Mouse (Mus musculus) adrenal gland, postnatal 14 days (tissue): ENCODE data around the gene Hes2. TPM values are rescaled to one million over a fixed set of nuclear protein-coding genes. Genes with fewer than 3 reads are reported as not detected.

ENCODE experiments used
- DNase-seq: peaks from one replicate; pipeline ENCODE4 v3.0.0; 2021; ENCODE audit warnings: mixed read lengths
- total RNA-seq: library from RNA; stranded (reverse); gene quantifications from 2 replicates; pipeline ENCODE4 v1.2.3, GENCODE M21; 2021

Hes2 gene
- total RNA-seq, 1 experiment from 2014 or later = not detected

DNA sequence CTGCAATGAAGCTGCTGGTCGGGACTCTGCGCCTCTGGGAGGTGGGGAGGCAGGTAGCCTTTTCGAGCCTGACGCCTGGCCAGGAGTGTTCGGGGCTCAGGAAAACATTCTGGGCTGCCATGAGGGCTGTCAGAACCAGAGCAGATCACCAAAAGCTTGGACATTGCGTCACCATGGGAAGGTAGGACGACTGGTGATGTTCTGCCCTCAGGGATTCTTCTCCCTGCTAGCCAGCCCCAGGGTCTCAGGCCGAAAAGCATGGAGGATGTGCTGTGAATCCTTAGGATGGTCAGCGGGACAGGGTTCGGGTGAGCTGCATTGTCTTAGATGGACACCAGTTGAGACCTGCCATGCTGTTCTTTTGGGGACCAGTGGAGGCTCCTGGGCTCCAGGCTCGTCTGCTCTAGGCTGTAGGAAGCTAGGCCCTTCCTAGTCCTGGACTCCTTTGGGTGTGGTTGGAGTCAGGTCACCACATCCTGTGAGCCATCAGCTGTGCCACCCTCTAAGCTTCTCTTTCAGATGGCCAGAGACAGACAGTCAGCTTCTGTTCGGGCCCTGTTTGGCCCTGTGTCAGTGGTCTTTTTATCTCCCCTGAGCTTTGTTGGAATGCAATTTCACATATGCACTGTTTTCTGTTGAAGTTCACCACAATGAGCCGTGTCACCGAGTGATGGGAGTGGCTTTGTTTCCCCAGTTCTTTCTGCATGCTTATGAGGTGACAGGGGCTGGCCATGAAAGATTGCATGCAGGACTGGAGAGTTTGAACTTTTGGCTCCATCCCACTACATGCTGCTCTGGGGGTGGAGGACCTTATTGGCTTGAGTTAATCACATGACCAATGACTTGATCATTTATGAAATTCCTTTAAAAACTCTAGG, 27.8 kb downstream of the Hes2 start:
- no peak for DNase-seq

DNA sequence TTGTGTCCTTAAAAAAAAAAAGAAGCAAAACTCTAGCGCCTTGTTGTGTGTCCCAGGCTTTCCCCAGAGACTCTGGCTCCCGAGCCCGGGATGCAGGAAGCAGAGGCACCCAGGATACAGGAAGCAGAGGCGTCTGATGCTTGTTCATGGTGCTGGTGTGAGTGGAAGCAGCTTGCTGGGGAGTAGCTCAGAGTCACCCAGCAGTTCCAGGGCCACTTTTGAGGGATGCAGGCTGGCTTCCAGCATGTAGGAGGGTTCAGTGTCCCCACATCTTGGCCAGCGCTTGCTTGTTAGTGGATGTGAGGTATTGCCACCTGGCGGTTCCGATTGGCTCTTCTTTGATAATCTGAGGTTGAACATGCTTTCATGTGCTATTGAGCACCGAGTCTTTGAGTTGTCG, 28.5 kb downstream of the Hes2 start:
- no peak for DNase-seq

DNA sequence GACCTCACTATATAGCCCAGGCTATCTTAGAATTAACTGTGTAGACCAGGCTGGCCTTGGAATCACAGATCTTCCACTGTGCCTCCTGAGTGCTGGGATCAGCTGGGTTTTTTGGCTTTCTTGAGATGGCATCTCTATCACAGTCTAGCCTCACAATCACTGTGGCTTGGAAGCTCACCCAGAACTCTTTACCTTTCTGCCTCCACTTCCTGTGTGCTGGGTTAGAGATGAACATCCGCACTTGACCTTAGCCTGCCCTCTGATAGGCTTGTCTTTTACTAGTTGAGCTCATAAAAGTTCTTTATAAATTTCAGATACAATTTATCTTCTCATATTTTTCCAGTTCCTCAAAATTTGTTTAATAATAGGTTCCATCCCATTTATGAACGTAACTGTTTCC, 30.0 kb downstream of the Hes2 start:
- DNase-seq = no peak

DNA sequence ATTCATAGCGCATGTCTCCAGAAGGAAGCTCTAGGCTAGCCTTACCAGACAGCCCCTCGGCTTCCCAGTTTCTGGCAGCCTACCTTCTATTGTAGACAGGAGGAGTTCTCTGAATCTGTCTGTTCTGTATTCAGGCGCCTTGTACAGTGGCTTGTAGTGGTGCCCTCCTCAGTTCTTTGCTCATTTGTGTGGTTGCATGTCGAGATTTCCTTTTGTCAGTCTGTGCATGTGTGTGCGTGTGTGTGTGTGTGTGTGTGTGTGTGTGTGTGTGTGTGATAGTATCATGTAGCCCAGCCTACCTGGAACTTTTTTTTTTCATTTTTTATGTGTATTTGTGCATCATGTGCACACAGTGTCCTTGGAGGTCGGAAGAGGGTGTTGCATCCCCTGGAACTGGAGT, 30.4 kb downstream of the Hes2 start:
- DNase-seq = no peak

DNA sequence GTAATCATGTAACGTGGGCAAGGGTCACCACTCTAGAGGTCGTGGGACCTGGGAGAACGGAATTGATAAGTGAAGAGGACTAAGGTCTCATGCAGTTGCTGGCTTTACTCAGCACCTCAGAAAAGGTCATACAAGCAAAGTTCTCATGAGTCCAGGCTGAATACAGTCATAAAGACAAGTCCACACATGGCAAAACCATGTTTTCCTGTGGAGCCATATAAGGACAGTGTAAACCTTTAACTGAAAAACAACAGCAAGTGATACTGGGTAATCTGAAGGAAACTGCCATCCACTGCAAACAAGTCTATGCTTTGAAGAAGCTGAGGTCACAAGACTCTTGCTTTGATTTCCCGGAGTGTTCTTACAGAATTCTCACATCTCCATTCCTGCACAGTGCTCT, 31.0 kb downstream of the Hes2 start:
- DNase-seq = no peak

DNA sequence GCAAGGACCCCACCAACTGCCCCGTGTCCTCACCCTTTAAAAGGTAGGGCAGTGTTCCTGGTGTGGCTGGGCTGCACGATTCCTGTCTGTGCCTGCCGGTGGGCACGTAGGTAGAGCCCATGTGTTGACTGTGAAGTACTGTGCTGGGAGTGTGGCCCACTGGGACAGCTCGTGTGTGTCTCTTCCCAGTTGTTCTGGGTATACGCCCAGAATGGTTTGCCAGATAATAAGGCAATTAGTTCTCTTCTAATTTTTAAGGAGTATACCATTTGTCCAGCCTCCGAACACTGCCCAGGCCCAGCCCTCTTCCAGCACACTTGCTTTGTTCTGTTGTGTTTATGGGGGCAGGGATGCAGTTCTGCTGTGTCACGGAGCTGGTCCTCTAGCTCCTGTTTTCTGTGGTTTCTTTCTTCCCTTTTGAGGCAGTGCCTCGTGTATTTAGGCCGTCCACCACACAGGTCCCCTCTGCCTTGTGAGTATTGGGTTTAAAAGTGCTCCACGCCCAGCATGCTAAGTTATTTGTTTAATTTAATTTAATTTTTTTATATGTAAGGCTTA, 31.5 kb downstream of the Hes2 start:
- DNase-seq = no peak

DNA sequence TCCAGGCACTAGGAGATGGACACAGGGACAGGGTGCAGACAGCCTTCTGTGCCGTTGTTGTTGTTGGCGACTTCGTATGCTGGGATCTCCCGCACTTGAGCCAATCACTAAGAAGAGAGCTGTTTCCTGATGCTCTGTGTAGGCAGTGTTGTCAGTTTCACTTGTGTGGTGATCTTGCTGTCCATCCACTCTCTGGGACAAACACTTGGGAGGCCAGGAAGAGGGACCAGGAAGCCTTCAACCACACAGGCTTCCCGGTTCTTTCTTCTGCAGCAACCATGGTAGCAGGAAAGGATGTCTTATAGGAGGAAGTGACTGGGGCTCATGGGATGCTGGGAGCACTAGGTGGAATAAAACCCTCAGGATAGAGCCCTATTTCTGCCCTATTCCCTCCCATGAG, 32.0 kb downstream of the Hes2 start:
- no peak for DNase-seq

DNA sequence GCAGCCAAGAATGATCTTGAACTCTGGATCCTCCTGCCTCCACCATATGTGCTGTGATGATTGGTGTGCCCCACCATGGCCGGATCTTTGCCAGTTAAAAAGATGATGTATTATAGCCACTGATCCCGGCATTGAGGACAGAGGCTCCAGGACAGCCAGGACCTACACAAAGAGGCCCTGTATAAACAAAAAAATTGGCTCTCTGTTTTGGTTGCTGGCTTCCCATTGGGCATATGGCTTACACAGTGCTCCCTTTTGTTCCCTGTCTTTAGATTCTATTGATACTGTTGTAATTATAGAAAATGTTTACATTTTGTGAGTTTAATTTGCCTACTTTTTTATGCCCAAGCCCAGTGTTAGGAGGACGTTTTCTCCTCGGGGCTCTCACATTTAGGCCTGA, 33.9 kb downstream of the Hes2 start:
- no peak for DNase-seq

DNA sequence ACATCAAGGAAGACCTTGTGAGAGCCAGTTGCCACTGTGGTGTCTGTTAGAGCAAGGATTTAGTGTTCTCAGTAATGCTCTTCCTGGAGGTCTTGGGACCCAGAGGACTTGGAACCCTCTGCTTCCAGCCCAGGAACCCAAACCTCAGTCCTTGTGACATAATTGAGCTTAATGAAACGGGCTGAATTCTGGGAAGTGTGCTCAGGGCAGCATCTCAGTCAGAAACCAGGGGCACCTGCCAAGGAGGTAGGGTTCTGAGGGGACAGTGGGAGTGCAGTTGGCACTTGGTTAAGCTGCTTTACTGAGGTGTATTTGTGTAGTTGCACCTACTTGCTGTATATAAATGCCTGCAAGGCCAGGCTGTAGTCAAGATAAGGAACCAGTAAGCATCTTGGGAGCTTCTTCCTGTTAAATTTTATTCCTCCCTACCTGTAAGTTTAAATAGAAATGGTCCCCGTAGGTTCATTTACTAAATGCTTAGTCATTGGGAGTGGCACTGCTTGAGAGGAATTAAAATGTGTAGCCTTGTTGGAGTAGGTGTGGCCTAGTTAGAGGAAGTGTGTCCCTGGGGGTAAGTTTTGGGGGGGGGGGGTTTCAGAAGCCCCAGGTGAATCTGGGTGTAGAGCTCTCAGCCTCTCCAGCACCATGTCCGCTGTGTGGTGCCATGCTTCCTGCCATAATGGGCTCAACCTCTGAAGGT, 36.0 kb downstream of the Hes2 start:
- no peak for DNase-seq

DNA sequence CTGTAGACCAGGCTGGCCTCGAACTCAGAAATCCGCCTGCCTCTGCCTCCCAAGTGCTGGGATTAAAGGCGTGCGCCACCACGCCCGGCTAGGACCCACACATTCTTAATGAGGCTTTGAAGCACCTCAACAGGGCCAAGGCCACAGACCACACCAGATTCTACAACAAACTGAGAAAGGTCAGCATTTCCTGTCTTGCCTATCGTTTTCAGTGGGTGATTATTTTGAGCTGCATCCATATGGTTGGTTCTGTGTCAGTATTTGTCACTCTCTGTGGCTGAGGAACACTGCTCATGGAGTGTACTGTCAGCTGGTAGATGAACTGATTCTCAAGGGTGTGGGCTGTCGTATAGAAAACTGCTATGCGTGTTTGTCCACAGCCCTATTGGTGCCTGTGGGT, 37.6 kb downstream of the Hes2 start:
- no peak for DNase-seq

DNA sequence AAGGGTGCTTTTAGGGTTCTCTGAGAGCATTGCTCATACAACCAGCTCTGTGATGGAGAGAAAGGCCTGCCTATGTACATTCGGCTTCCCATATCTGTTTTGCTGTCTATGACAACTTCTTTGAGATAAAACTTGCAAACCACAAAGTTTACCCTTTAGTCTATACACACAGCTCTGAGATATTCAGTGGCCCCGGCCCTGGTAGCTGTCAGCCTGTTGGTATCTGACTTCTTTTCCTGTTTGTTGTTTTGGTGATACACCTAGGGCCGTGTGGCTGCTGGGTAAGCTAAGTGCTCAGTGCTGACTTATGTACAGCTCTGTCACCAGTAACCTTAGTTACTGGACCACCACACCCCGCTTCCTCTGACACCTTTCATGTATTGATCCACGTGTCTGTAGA, 38.9 kb downstream of the Hes2 start:
- no peak for DNase-seq

DNA sequence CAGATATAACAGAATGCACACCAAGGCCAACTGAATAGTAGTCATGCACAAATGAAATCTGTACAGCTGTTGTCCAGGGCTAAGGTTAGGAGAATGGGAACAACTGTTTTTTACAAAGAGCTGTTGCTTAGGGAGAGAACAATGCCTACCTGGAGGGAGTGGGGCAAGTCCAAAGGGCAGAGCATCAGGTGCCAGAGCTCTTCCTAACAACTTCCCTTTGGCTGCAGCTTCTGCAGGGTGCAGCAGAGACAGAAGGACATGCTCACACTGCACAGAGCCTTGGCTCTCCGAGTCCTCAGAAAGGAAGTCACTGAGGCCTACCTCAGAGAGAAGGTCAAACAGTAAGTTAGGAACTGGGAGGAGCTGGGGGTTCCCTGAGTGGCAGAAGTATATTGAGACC, 41.0 kb downstream of the Hes2 start:
- no peak for DNase-seq

DNA sequence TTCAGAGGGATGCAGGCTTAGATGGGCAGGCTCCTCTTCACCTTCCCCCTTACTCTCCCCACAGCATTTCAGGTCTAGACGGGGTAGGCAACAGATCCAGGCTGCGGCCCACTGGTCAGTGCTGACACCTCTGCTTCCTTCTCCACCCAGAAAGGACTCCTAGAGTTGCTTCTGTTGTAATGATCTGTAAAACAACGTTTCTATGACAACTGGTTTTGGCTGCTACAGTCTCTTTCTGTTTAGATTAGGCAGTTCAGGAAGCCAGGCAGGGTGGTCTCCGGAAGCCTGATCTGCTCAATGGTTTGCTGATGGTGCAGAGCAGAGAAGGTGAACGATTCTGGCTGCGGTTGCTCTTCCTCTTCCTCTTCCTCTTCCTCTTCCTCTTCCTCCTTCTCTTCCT, 42.8 kb downstream of the Hes2 start:
- DNase-seq = no peak

DNA sequence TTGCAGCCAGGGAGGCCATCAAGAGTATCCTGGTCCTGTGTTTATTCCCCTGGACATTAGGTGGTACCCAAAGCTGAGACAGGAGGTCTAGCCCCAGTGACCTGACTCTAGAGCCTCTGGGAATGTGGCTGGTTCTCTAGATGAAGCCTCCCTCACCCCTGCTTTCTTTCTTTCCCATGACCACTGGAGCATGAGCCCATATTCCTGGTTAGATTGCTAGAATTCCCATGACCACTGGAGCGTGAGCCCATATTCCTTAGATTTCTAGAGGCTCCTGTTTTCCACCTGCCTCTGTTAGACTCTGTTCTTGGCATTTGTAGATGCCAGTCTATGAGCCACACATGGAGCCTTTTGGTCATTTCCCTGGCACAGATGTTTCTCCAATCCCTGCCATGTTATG, 43.8 kb downstream of the Hes2 start:
- DNase-seq = no peak

DNA sequence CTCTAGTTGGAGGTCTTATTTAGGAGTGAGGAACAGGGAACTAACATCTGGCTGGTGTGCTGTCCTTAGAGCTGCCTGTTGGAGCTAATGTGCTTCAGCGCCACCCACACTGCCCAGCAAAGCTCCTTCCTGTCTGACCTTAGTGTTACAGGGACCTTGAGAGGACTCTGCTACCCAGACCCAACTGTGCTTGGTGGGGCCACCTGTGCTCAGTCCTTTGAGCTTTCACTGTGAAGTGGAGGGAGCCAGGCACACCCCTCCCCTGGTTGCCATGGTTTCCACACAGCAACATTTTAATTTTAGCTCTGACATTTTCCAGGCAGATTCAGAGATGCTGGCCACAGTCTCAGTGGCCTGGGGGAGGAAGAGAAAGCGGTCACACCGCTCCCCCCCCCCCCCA, 44.2 kb downstream of the Hes2 start:
- DNase-seq = peak; percentile 38

DNA sequence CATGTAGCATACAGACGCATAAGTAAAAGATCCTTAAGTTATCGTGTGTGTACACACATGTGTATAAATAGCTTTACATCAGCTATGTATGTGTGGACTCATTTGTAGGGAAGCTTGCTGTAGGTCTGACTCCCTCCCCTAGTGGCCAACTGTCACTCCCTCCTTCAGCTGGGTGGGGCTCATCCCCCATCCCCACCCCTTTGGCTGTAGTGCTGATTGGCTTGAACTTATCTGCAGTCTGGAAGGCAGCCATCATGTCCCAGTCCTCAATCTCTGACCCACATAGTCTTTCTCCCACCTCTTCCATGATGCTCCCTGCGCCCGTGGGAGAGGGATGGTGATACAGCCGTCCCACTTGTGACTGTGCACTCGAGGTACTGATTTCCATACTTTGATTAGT, 46.0 kb downstream of the Hes2 start:
- DNase-seq = no peak

DNA sequence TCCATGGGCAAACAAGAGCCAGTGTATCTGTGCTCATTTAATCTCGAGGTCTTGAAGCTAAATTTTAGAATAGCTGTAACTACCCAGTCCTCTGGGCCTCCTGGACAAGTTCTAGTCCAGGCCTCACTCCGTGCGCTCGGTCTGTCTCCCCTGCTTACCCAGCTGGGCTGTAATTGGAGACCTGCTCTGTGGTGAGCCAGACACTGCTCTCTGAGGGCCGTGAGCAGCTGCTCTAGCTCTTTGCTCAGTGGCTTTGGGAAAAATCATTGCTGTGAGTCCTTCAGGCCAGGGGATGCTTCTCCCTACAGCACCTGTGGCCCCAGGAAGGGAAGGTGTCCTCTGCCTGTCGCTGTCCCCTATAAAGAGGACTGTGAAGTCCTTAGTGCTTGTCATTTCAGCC, 47.5 kb downstream of the Hes2 start:
- no peak for DNase-seq

DNA sequence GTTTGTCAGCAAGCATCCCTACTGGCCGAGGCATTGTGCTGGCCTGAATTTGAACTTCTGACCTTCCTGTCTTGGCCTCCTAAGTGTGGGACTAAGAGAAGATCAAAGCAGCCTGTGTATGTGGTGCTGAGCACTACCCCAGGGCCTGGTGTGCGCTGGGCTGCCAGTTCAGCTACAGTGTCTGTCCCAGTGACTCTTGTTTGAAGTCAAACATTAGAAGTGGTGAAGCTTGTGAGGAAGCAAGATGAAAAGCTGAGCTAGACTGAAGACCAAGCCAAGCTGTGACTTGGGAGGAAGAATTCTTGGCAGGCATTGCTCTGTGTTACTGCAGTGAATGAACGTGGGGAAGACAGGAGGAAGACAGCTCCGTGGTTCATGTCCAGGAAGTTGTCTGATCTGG, 51.0 kb downstream of the Hes2 start:
- DNase-seq = no peak

Other genes with a start within 250 kb of the Hes2 start
- 117 and 122 TPM in 2 replicates for gene Dnajc11, start 225.2 kb upstream of the Hes2 start, total RNA-seq
- gene Thap3, start 169.9 kb upstream of the Hes2 start, total RNA-seq = 15.2 and 15.5 TPM in 2 replicates
- gene Phf13, start 162.6 kb upstream of the Hes2 start, total RNA-seq = 15.6 and 16.0 TPM in 2 replicates
- 18.7 TPM in 2 replicates for gene Klhl21, start 150.1 kb upstream of the Hes2 start, total RNA-seq
- 10.6 and 11.3 TPM in 2 replicates for gene Zbtb48, start 131.2 kb upstream of the Hes2 start, total RNA-seq
- not detected in 2 replicates for gene Tas1r1, start 120.3 kb upstream of the Hes2 start, total RNA-seq
- gene Nol9, start 119.5 kb upstream of the Hes2 start, total RNA-seq = 24.0 and 26.9 TPM in 2 replicates
- 16.9 and 21.5 TPM in 2 replicates for gene Plekhg5, start 86.4 kb upstream of the Hes2 start, total RNA-seq
- gene Tnfrsf25, start 42.9 kb upstream of the Hes2 start, total RNA-seq = 2.9 and 4.8 TPM in 2 replicates
- 0.71 and 0.96 TPM in 2 replicates for gene Espn, start 6.5 kb upstream of the Hes2 start, total RNA-seq
- gene Acot7, start 19.3 kb downstream of the Hes2 start, total RNA-seq = 32.2 and 34.2 TPM in 2 replicates
- 7.2 and 7.5 TPM in 2 replicates for gene Gpr153, start 115.4 kb downstream of the Hes2 start, total RNA-seq
- gene Hes3, start 132.8 kb downstream of the Hes2 start, total RNA-seq = not detected in 2 replicates
- 36.9 and 39.6 TPM in 2 replicates for gene Icmt, start 138.4 kb downstream of the Hes2 start, total RNA-seq
- 0.26 TPM in 1 of 2 replicates, not detected in the other for gene Rnf207, start 160.1 kb downstream of the Hes2 start, total RNA-seq
- gene Rpl22, start 166.9 kb downstream of the Hes2 start, total RNA-seq = 493 and 564 TPM in 2 replicates
- gene Chd5, start 179.8 kb downstream of the Hes2 start, total RNA-seq = 7.1 and 8.0 TPM in 2 replicates